ENCODE assay signal across 8 mouse cellular contexts in genomic region chr13:34875741-34876445, GRCm38 (mm10). TPM values are rescaled to one million over a fixed set of nuclear protein-coding genes. Genes with fewer than 3 reads are reported as not detected.
DNase-seq lines count a peak whose midpoint lies in the region; ATAC-seq and TF ChIP-seq lines count a peak whose summit lies in the region.

No protein-coding gene starts in this region.

- peak overlapping the region; percentile 53 for H3K4me2 ChIP-seq in forebrain, embryonic 11.5 days (ENCODE audit: low read depth, low read length, severe bottlenecking)
- H3K4me2 ChIP-seq in hindbrain, embryonic 14.5 days (replicated peaks): peak overlapping the region; percentile 93
- H3K4me2 ChIP-seq in midbrain, embryonic 16.5 days (ENCODE audit: low read length): peak overlapping the region; percentile 61

- no peak for TF ChIP-seq POLR2A in liver, adult 2 months (IDR thresholded peaks at IDR 0.05; ENCODE audit: extremely low read depth, insufficient read depth, low read length)

- H3K36me3 ChIP-seq in forebrain, embryonic 11.5 days (ENCODE audit: control insufficient read depth, insufficient read depth, low read length): no peaks in the 10 kb centered on the region
- H3K36me3 ChIP-seq in hindbrain, embryonic 14.5 days (replicated peaks; ENCODE audit: control insufficient read depth, insufficient read depth): no peaks in the 10 kb centered on the region
- no peaks in the 10 kb centered on the region for H3K36me3 ChIP-seq in liver, adult 2 months (ENCODE audit: control insufficient read depth, insufficient read depth, low read length)
- no peaks in the 10 kb centered on the region for H3K36me3 ChIP-seq in midbrain, embryonic 16.5 days (ENCODE audit: control insufficient read depth, insufficient read depth, low read length)

- H3K27ac ChIP-seq in forebrain, embryonic 11.5 days (ENCODE audit: low read depth, low read length): peak overlapping the region; percentile 87
- H3K27ac ChIP-seq in hindbrain, embryonic 14.5 days: peak overlapping the region; percentile 94
- peak overlapping the region; percentile 100 for H3K27ac ChIP-seq in liver, adult 2 months (replicated peaks; ENCODE audit: insufficient read depth, low read depth, low read length)
- peak overlapping the region; percentile 95 for H3K27ac ChIP-seq in midbrain, embryonic 16.5 days (ENCODE audit: low read length)

- peak overlapping the region; percentile 67 for H3K4me3 ChIP-seq in forebrain, embryonic 11.5 days (ENCODE audit: low read depth, low read length)
- H3K4me3 ChIP-seq in hindbrain, embryonic 14.5 days (replicated peaks; ENCODE audit: low read length): peak overlapping the region; percentile 82
- H3K4me3 ChIP-seq in liver, adult 2 months (ENCODE audit: insufficient read depth, low read depth, low read length): peak overlapping the region; percentile 97
- H3K4me3 ChIP-seq in midbrain, embryonic 16.5 days (ENCODE audit: low read depth, low read length): peak overlapping the region; percentile 90

- peaks cover 13% of the 10 kb centered on the region; the same call in 1 of the 2 replicates for H3K79me2 ChIP-seq in liver, adult 2 months (ENCODE audit: control insufficient read depth, insufficient read depth, low read length)

- no peaks in the 10 kb centered on the region for H3K9me3 ChIP-seq in forebrain, embryonic 11.5 days (ENCODE audit: control insufficient read depth, low read length)
- no peaks in the 10 kb centered on the region for H3K9me3 ChIP-seq in hindbrain, embryonic 14.5 days (ENCODE audit: control insufficient read depth, low read length)
- H3K9me3 ChIP-seq in midbrain, embryonic 16.5 days (replicated peaks; ENCODE audit: control insufficient read depth, low read length, poor library complexity, severe bottlenecking): no peaks in the 10 kb centered on the region

- H3K4me1 ChIP-seq in forebrain, embryonic 11.5 days (replicated peaks; ENCODE audit: control insufficient read depth, insufficient read depth, low read length): peaks cover 3% of the 10 kb centered on the region; the same call in 1 of the 2 replicates
- peaks cover 28% of the 10 kb centered on the region for H3K4me1 ChIP-seq in hindbrain, embryonic 14.5 days (replicated peaks; ENCODE audit: control insufficient read depth, insufficient read depth, low read length)
- peaks cover 2% of the 10 kb centered on the region for H3K4me1 ChIP-seq in liver, adult 2 months (ENCODE audit: control insufficient read depth, insufficient read depth, low read length)
- peaks cover 26% of the 10 kb centered on the region for H3K4me1 ChIP-seq in midbrain, embryonic 16.5 days (ENCODE audit: control insufficient read depth, insufficient read depth, low read length)

- H3K27me3 ChIP-seq in forebrain, embryonic 11.5 days (ENCODE audit: control insufficient read depth, insufficient read depth, low read length): no peaks in the 10 kb centered on the region
- no peaks in the 10 kb centered on the region for H3K27me3 ChIP-seq in hindbrain, embryonic 14.5 days (ENCODE audit: control insufficient read depth, insufficient read depth, low read length)
- no peaks in the 10 kb centered on the region for H3K27me3 ChIP-seq in liver, adult 2 months (ENCODE audit: control insufficient read depth, insufficient read depth, low read length)
- H3K27me3 ChIP-seq in midbrain, embryonic 16.5 days (ENCODE audit: control insufficient read depth, insufficient read depth, low read depth, low read length): no peaks in the 10 kb centered on the region

- H3K9ac ChIP-seq in forebrain, embryonic 11.5 days (ENCODE audit: low read length): peak overlapping the region; percentile 73
- peak overlapping the region; percentile 87 for H3K9ac ChIP-seq in hindbrain, embryonic 14.5 days
- H3K9ac ChIP-seq in liver, adult 2 months (ENCODE audit: low read depth, low read length): peak overlapping the region; percentile 100
- H3K9ac ChIP-seq in midbrain, embryonic 16.5 days (ENCODE audit: low read depth, low read length): peak overlapping the region; percentile 90

- ATAC-seq in forebrain, embryonic 11.5 days (replicated peaks; ENCODE audit: low FRiP score): peak; percentile 43
- ATAC-seq in hindbrain, embryonic 14.5 days (ENCODE audit: low FRiP score): peak; percentile 16; the same call in 1 of the 2 replicates
- ATAC-seq in midbrain, embryonic 16.5 days: peak; percentile 27

- WGBS in forebrain, embryonic 11.5 days: under 1% methylated on average over 50 of the region's 50 CpGs
- WGBS in hindbrain, embryonic 14.5 days: under 1% methylated on average over 39 of the region's 50 CpGs
- WGBS in liver, adult 2 months: under 1% methylated on average over 49 of the region's 50 CpGs
- WGBS in midbrain, embryonic 16.5 days: under 1% methylated on average over 47 of the region's 50 CpGs

- peak; percentile 77 to 90 for DNase-seq in adrenal gland, adult (ENCODE audit: inconsistent age in 2 of 2, low spot score in 1 of 2)
- no peak for DNase-seq in adrenal gland, postnatal 4 days (ENCODE audit: low spot score in 2 of 2)
- peak; percentile 76 for DNase-seq in adrenal gland, postnatal 10 days
- no peak for DNase-seq in forebrain, embryonic 11.5 days (ENCODE audit: low spot score)
- peak; percentile 40 for DNase-seq in hindbrain, embryonic 14.5 days (ENCODE audit: low spot score)
- peak; percentile 75 for DNase-seq in liver, adult 2 months (ENCODE audit: extremely low read depth, low read depth, low spot score)
- DNase-seq in layer of hippocampus, adult 9-11 months: no peak

- TF ChIP-seq CTCF in liver, adult 2 months (IDR thresholded peaks at IDR 0.05; ENCODE audit: low read depth, low read length): peak; percentile 55

RNA-seq across cellular contexts. Expression of gene Prpf4b, which starts 0.8 kb away (rescaled TPM):
- 100 to 1,000 TPM; 103 to 111 TPM for total RNA-seq in adrenal gland, postnatal 4 days (2021)
- total RNA-seq in adrenal gland, postnatal 10 days (2021): 10 to 100 TPM; 70.9 to 98.9 TPM
- 98.7 and 107 TPM in 2 replicates for polyA plus RNA-seq in forebrain, embryonic 11.5 days (2014; fragmentation: Nextera tagmentation; extraction: Ambion mirVana)
- polyA plus RNA-seq in hindbrain, embryonic 14.5 days (2014; fragmentation: Nextera tagmentation; extraction: Ambion mirVana): 65.1 and 71.7 TPM in 2 replicates
- total RNA-seq in liver, adult 2 months (2014; rRNA removed): 28.1 and 28.6 TPM in 2 replicates
- 6.0 and 9.0 TPM in 2 replicates for polyA plus RNA-seq in liver, adult 2 months (2012; rRNA removed)
- polyA plus RNA-seq in midbrain, embryonic 16.5 days (2015; fragmentation: Nextera tagmentation; extraction: Ambion mirVana): 63.9 and 67.7 TPM in 2 replicates

RNA-seq across cellular contexts. Expression of gene Fam217a, which starts 48.2 kb away (rescaled TPM):
- total RNA-seq in adrenal gland, postnatal 4 days (2021): 1 to 10 TPM; 1.2 to 2.1 TPM
- under 1 TPM; 0.57 to 0.79 TPM for total RNA-seq in adrenal gland, postnatal 10 days (2021)
- 0.60 and 0.69 TPM in 2 replicates for polyA plus RNA-seq in forebrain, embryonic 11.5 days (2014; fragmentation: Nextera tagmentation; extraction: Ambion mirVana)
- 0.67 and 1.4 TPM in 2 replicates for polyA plus RNA-seq in hindbrain, embryonic 14.5 days (2014; fragmentation: Nextera tagmentation; extraction: Ambion mirVana)
- 0.27 TPM in 1 of 2 replicates, not detected in the other for total RNA-seq in liver, adult 2 months (2014; rRNA removed)
- polyA plus RNA-seq in liver, adult 2 months (2012; rRNA removed): not detected in 2 replicates
- 0.75 and 1.6 TPM in 2 replicates for polyA plus RNA-seq in midbrain, embryonic 16.5 days (2015; fragmentation: Nextera tagmentation; extraction: Ambion mirVana)

RNA-seq across cellular contexts. Expression of gene 4933417A18Rik, which starts 48.3 kb away (rescaled TPM):
- not detected for total RNA-seq in adrenal gland, postnatal 4 days (2021)
- not detected for total RNA-seq in adrenal gland, postnatal 10 days (2021)
- polyA plus RNA-seq in forebrain, embryonic 11.5 days (2014; fragmentation: Nextera tagmentation; extraction: Ambion mirVana): not detected in 2 replicates
- not detected in 2 replicates for polyA plus RNA-seq in hindbrain, embryonic 14.5 days (2014; fragmentation: Nextera tagmentation; extraction: Ambion mirVana)
- not detected in 2 replicates for total RNA-seq in liver, adult 2 months (2014; rRNA removed)
- not detected in 2 replicates for polyA plus RNA-seq in liver, adult 2 months (2012; rRNA removed)
- polyA plus RNA-seq in midbrain, embryonic 16.5 days (2015; fragmentation: Nextera tagmentation; extraction: Ambion mirVana): not detected in 2 replicates

Comparison
In these comparisons a context has a peak if more than half of its experiments do, and no peak if none do; other contexts are left out.
1. DNase-seq: peak in adrenal gland, adult (2 of 2), adrenal gland, postnatal 10 days (single experiment), hindbrain, embryonic 14.5 days (single experiment) and liver, adult 2 months (single experiment); none in adrenal gland, postnatal 4 days (0 of 2), forebrain, embryonic 11.5 days (single experiment) and layer of hippocampus, adult 9-11 months (single experiment).
2. Peak in every context shown above with its lines, with median percentiles within 50 percentile points of each other: ATAC-seq, H3K27ac ChIP-seq, H3K4me2 ChIP-seq, H3K4me3 ChIP-seq and H3K9ac ChIP-seq.